Mouse (Mus musculus): ENCODE data around the gene Ciao2a. TPM values are rescaled to one million over a fixed set of nuclear protein-coding genes. Genes with fewer than 3 reads are reported as not detected.

The Ciao2a gene
- polyA plus RNA-seq, 1 experiment = 7.4 TPM

DNA sequence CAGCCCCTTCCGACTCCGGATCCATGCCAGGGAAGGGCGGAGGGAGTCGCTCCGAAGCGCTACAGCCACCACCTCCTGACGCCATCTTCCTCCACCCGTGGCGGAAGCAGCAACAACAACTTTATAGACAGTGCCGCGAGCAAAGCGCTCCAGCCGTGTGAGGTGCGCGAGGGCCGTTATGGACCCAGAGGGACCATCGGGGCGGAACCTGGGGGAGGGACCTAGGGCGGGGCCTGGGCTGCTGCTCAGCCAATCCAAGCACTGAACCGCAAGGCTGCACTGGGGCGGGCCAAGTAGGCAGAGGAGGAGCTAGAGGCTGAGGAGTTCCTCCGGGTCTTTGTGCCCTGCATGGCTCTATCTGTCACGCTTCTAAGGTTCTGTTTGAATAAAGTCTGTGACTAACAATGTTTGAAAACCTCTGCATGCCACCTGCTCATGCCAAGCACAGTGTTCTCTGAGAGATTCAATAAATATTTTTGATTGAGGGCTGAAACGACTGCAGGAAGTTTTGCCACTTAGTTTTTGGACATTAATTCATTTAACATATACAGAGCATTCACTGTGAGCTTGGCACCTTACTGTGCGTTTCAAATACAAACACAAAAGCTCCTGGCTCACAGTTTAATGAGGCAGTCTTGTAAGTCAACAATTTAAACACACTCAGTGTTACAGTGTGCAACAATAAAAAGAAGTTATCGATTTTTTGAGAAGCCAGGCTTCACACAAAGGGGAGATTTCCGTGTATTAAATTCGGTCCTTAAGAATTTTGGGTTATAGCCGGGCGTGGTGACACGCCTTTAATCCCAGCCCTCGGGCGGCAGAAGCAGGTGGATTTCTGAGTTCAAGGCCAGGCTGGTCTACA is 1.5 kb upstream of the Ciao2a start:
- peaks cover 3% of the 10 kb centered on the region; the same call in 1 of the 2 replicates for H3K4me1 ChIP-seq (ENCODE audit: control insufficient read depth, insufficient read depth, insufficient read length)
- peak; percentile 96 to 98 for DNase-seq (ENCODE audit: low read depth in 1 of 2, low spot score in 2 of 2)
- H3K4me3 ChIP-seq (ENCODE audit: extremely low read depth, insufficient read depth, insufficient read length) = peak overlapping the region; percentile 82
- H3K27ac ChIP-seq (ENCODE audit: insufficient read depth, low read length) = peak overlapping the region; percentile 71
- no peaks in the 10 kb centered on the region for H3K27me3 ChIP-seq (ENCODE audit: control insufficient read depth, insufficient read depth, low read length)
- no peaks in the 10 kb centered on the region for H3K36me3 ChIP-seq (ENCODE audit: control insufficient read depth, insufficient read depth, low read length)
- WGBS = 14% methylated on average over 33 of the region's 33 CpGs
- TF ChIP-seq CTCF (IDR thresholded peaks at IDR 0.05; ENCODE audit: extremely low read depth, insufficient read depth, insufficient read length, insufficient replicate concordance) = no peak
- peak; percentile 94 for TF ChIP-seq POLR2A (IDR thresholded peaks at IDR 0.05; ENCODE audit: low read depth, low read length)

DNA sequence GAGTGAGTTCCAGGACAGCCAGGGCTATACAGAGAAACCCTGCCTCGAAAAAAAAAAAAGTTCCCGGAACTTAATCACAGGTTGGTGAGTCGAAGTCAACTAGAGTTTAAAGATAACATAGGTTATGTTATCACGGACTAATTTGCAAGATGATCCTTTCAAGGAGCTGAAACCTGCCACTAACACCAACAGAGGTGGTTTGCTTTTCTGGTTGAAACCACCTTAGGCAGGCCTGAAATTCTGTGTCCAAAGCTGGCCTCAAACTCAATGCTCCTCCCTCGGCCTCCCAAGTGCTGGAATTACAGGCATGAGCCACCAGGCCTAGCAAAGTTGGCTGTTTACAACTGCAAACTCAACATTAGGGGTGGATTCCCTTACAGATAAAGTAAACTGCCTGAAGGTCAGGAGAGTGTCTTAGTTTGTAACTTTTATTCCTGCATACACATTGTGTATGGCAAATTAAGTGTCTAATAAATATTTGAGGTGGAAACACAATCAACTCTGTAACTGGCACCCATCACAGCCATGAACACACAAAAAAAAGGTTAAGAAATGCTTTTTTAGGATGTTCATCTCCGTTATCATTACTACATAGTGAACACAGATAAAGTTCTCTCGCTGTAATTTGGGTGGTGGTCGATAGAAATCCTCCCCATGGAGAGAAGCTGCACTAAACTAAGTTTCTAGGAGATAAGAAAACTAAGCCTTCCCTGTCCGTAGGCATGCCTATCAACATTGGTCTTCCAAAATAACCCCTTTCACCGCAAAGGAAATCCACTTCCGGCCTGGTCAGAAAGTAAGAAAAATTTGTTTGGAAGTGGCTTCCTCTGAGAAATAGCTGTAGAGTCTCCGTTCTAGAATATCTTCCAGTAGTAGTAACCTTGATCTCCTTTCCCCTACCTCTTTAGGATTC is 612 bp upstream of the Ciao2a start:
- Histone ChIP-seq H3K4me1 (ENCODE audit: control insufficient read depth, insufficient read depth, insufficient read length) (peaks cover 3% of the 10 kb centered on the region; the same call in 1 of the 2 replicates), H3K27ac (ENCODE audit: insufficient read depth, low read length) (peak overlapping the region; percentile 71), H3K36me3 (ENCODE audit: control insufficient read depth, insufficient read depth, low read length) (no peaks in the 10 kb centered on the region), H3K27me3 (ENCODE audit: control insufficient read depth, insufficient read depth, low read length) (no peaks in the 10 kb centered on the region), H3K4me3 (ENCODE audit: extremely low read depth, insufficient read depth, insufficient read length) (peak overlapping the region; percentile 71)
- DNase-seq (ENCODE audit: low read depth in 1 of 2, low spot score in 2 of 2) = peak in 1 of 2 experiments; percentile 20
- 21% methylated on average over 12 of the region's 12 CpGs for WGBS
- TF ChIP-seq CTCF (IDR thresholded peaks at IDR 0.05; ENCODE audit: extremely low read depth, insufficient read depth, insufficient read length, insufficient replicate concordance) (no peak), POLR2A (IDR thresholded peaks at IDR 0.05; ENCODE audit: low read depth, low read length) (no peak)

DNA sequence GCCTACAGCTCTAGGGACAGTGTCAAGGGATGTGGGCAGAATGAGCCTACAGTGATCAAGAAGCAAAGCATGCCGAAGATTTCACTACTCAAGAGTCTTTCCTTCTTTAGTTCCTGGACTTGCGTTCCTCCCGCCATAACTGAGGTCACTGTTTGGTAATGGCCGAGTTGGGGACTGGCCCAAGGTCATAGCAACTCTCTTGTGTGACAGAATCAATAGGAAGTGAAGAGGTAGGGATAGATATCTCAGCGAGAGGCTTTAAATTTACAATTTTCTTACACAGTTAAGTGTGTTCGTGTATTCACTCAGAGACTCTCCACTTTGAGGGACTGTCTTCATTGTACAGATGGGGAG is 759 bp downstream of the Ciao2a start:
- no peak for TF ChIP-seq CTCF (IDR thresholded peaks at IDR 0.05; ENCODE audit: extremely low read depth, insufficient read depth, insufficient read length, insufficient replicate concordance)
- no peak for TF ChIP-seq POLR2A (IDR thresholded peaks at IDR 0.05; ENCODE audit: low read depth, low read length)
- Histone ChIP-seq H3K4me1 (ENCODE audit: control insufficient read depth, insufficient read depth, insufficient read length) (peaks cover 3% of the 10 kb centered on the region; the same call in 1 of the 2 replicates), H3K27me3 (ENCODE audit: control insufficient read depth, insufficient read depth, low read length) (no peaks in the 10 kb centered on the region), H3K4me3 (ENCODE audit: extremely low read depth, insufficient read depth, insufficient read length) (peak overlapping the region; percentile 71), H3K36me3 (ENCODE audit: control insufficient read depth, insufficient read depth, low read length) (peaks cover under 1% of the 10 kb centered on the region; the same call in 1 of the 2 replicates), H3K27ac (ENCODE audit: insufficient read depth, low read length) (peak overlapping the region; percentile 75)
- DNase-seq (ENCODE audit: low read depth in 1 of 2, low spot score in 2 of 2) = no peak
- WGBS = 17% methylated on average over 6 of the region's 6 CpGs

DNA sequence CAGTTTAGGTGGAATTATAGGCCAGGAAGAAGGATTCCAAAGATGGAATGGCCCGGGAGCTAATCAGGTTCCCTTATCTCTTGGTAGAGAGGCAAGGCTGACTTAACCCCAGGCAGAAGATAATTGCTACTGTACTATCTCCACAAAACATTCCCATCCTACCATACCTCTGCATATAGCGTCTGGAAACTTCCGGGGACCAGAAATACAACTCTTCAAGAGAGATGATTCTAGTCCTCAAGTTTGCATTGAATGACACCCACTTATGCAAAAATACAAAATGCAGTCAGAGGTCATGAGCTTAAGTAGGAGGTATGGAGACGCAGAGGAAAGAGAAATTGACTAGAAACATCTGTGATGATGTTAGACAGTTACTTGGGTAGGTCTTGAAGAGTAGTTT is 1.5 kb downstream of the Ciao2a start:
- WGBS = 78% methylated on average over 4 of the region's 4 CpGs
- no peak overlapping the region for H3K27ac ChIP-seq (ENCODE audit: insufficient read depth, low read length)
- no peak for DNase-seq (ENCODE audit: low read depth in 1 of 2, low spot score in 2 of 2)
- TF ChIP-seq POLR2A (IDR thresholded peaks at IDR 0.05; ENCODE audit: low read depth, low read length) (no peak), CTCF (IDR thresholded peaks at IDR 0.05; ENCODE audit: extremely low read depth, insufficient read depth, insufficient read length, insufficient replicate concordance) (no peak)
- H3K4me3 ChIP-seq (ENCODE audit: extremely low read depth, insufficient read depth, insufficient read length) = no peak overlapping the region
- peaks cover 3% of the 10 kb centered on the region; the same call in 1 of the 2 replicates for H3K36me3 ChIP-seq (ENCODE audit: control insufficient read depth, insufficient read depth, low read length)
- peaks cover 3% of the 10 kb centered on the region; the same call in 1 of the 2 replicates for H3K4me1 ChIP-seq (ENCODE audit: control insufficient read depth, insufficient read depth, insufficient read length)
- H3K27me3 ChIP-seq (ENCODE audit: control insufficient read depth, insufficient read depth, low read length) = no peaks in the 10 kb centered on the region

DNA sequence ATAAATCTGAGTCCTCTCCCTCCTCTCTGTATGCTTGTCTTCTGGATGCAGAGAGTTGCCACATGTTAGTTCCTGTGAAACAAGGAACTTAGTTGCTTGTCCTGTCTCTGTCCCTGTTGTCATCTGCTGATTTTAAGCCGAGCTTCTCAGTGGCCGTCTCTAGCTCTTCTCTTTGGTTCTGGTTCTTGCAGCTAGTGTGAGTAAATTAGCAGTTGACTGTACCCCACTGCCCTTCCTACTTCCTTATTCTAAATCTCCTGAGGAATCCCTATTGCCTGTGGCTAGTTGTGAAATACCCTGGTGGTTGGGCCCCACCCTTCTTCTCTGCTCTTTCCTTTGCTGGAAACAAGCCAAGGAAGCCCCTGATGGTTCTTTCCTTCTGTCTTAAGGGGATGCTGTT is 5.1 kb downstream of the Ciao2a start:
- H3K4me3 ChIP-seq (ENCODE audit: extremely low read depth, insufficient read depth, insufficient read length) = no peak overlapping the region
- no peaks in the 10 kb centered on the region for H3K4me1 ChIP-seq (ENCODE audit: control insufficient read depth, insufficient read depth, insufficient read length)
- no peaks in the 10 kb centered on the region for H3K27me3 ChIP-seq (ENCODE audit: control insufficient read depth, insufficient read depth, low read length)
- H3K36me3 ChIP-seq (ENCODE audit: control insufficient read depth, insufficient read depth, low read length) = peaks cover 14% of the 10 kb centered on the region
- TF ChIP-seq CTCF (IDR thresholded peaks at IDR 0.05; ENCODE audit: extremely low read depth, insufficient read depth, insufficient read length, insufficient replicate concordance) (no peak), POLR2A (IDR thresholded peaks at IDR 0.05; ENCODE audit: low read depth, low read length) (no peak)
- WGBS = 58% methylated on average over 2 of the region's 2 CpGs
- no peak for DNase-seq (ENCODE audit: low read depth in 1 of 2, low spot score in 2 of 2)
- H3K27ac ChIP-seq (ENCODE audit: insufficient read depth, low read length) = no peak overlapping the region

DNA sequence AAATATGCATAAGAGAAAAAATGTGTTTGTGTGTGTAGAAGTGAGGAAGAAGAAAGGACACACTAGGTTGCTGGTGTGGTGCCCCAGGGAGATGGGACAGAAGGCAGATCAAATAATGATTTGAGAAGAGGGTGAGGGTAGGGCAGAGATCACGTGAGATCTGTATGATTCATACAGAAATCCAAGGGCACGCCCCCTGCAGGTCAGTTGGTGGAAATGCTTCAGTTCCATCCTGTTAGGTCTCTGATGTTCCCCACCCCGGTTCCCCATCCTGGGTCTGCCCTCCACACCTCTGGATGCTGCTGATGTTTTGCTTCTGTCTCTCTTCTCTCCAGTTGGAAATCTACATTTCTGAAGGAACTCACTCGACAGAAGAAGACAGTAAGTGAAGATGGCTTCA is 9.6 kb downstream of the Ciao2a start:
- no peak overlapping the region for H3K4me3 ChIP-seq (ENCODE audit: extremely low read depth, insufficient read depth, insufficient read length)
- H3K4me1 ChIP-seq (ENCODE audit: control insufficient read depth, insufficient read depth, insufficient read length) = no peaks in the 10 kb centered on the region
- 54% methylated on average over 4 of the region's 4 CpGs for WGBS
- no peak overlapping the region for H3K27ac ChIP-seq (ENCODE audit: insufficient read depth, low read length)
- peak; percentile 31; the same call in 1 of the 2 replicates for TF ChIP-seq CTCF (IDR thresholded peaks at IDR 0.05; ENCODE audit: extremely low read depth, insufficient read depth, insufficient read length, insufficient replicate concordance)
- TF ChIP-seq POLR2A (IDR thresholded peaks at IDR 0.05; ENCODE audit: low read depth, low read length) = no peak
- DNase-seq (ENCODE audit: low read depth in 1 of 2, low spot score in 2 of 2) = no peak
- H3K27me3 ChIP-seq (ENCODE audit: control insufficient read depth, insufficient read depth, low read length) = no peaks in the 10 kb centered on the region
- peaks cover 36% of the 10 kb centered on the region for H3K36me3 ChIP-seq (ENCODE audit: control insufficient read depth, insufficient read depth, low read length)
